Mouse (Mus musculus) forebrain, embryonic 11.5 days (tissue): ENCODE measurements around the gene Hck. TPM values are rescaled to one million over a fixed set of nuclear protein-coding genes. Genes with fewer than 3 reads are reported as not detected.
A peak's percentile ranks its signal among the peaks of the same experiment; 100 is the strongest.

Experiments used
- ATAC-seq: fragments of 200-750 bp; cut with Nextera tagmentation; replicated peaks from 2 replicates; pipeline ENCODE4 v1.8.0; 2017; ENCODE audit warnings: moderate TSS enrichment; ENCODE audit not compliant: low FRiP score
- DNase-seq: peaks from one replicate; pipeline ENCODE4 v3.0.0-alpha.2; 2017; ENCODE audit warnings: low spot score
- H3K27ac ChIP-seq: fragments of 300-500 bp; sonication (generic); 2 replicates; pipeline ENCODE4 v1.5.1; 2014; ENCODE audit warnings: low read depth, low read length
- H3K27me3 ChIP-seq: fragments of 300-500 bp; sonication (generic); 2 replicates; pipeline ENCODE4 v1.6.1; 2014; ENCODE audit warnings: mild to moderate bottlenecking, low read length, mixed read lengths; ENCODE audit not compliant: control insufficient read depth, insufficient read depth
- H3K36me3 ChIP-seq: fragments of 300-500 bp; sonication (generic); 2 replicates; pipeline ENCODE4 v1.6.1; 2014; ENCODE audit warnings: mild to moderate bottlenecking, low read length, moderate library complexity, mixed read lengths; ENCODE audit not compliant: control insufficient read depth, insufficient read depth
- H3K4me1 ChIP-seq: fragments of 300-500 bp; sonication (generic); replicated peaks from 2 replicates; pipeline ENCODE4 v1.6.1; 2014; ENCODE audit warnings: low read length, mixed read lengths; ENCODE audit not compliant: control insufficient read depth, insufficient read depth
- H3K4me2 ChIP-seq: fragments of 300-500 bp; sonication (generic); 2 replicates; pipeline ENCODE4 v1.6.1; 2014; ENCODE audit warnings: low read depth, mild to moderate bottlenecking, low read length, moderate library complexity, mixed read lengths; ENCODE audit not compliant: severe bottlenecking
- H3K4me3 ChIP-seq: fragments of 300-500 bp; sonication (generic); 2 replicates; pipeline ENCODE4 v1.5.1; 2014; ENCODE audit warnings: low read depth, low read length
- H3K9ac ChIP-seq: fragments of 300-500 bp; sonication (generic); 2 replicates; pipeline ENCODE4 v1.6.1; 2014; ENCODE audit warnings: low read length
- H3K9me3 ChIP-seq: fragments of 300-500 bp; sonication (generic); 2 replicates; pipeline ENCODE4 v1.6.1; 2016; ENCODE audit warnings: low read length, mixed read lengths; ENCODE audit not compliant: control insufficient read depth
- WGBS: fragments of 180-500 bp; shearing (Covaris S2); extraction: QIAGEN DNeasy Blood & Tissue Kit; methylation state at CpG from one replicate; pipeline ENCODE4 v1.1.7; 2014; 5-methylcytosine and 5-hydroxymethylcytosine counted together
- polyA plus RNA-seq: library from polyadenylated mRNA; unstranded; fragments of >200 nt; fragmentation: Nextera tagmentation; extraction: Ambion mirVana; gene quantifications from 2 replicates; pipeline ENCODE4 v1.2.1, GENCODE M21; 2014

Gene Hck
- polyA plus RNA-seq, 1 experiment from 2014 or later = 1.8 TPM

DNA sequence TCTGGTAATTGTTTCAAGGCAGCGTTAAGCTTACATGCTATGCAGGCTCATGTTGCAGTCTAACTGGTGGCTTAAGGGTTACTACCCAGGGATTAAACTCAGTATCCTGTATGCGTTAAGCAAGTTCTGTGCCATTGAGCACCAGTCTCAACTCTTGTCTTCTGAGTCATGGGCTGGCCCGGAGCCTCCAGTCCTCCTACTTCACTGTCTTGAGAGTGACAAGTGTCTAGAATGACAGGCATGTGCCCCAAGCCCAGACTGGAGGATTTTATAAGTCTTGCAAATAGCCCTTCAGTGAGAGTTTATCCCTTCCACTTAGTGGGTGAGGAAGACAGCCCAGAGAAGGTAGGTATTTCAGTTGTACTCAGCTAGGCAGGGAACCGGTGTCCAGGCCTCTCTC, 27.9 kb downstream of the Hck start:
- WGBS = 65% methylated on average over 4 of the region's 4 CpGs
- H3K36me3 ChIP-seq = no peaks in the 10 kb centered on the region
- H3K4me2 ChIP-seq = no peak overlapping the region
- DNase-seq (no peak), ATAC-seq (no peak)
- H3K9me3 ChIP-seq = no peaks in the 10 kb centered on the region
- no peak overlapping the region for H3K27ac ChIP-seq
- no peaks in the 10 kb centered on the region for H3K27me3 ChIP-seq
- no peaks in the 10 kb centered on the region for H3K4me1 ChIP-seq
- no peak overlapping the region for H3K4me3 ChIP-seq
- no peak overlapping the region for H3K9ac ChIP-seq

DNA sequence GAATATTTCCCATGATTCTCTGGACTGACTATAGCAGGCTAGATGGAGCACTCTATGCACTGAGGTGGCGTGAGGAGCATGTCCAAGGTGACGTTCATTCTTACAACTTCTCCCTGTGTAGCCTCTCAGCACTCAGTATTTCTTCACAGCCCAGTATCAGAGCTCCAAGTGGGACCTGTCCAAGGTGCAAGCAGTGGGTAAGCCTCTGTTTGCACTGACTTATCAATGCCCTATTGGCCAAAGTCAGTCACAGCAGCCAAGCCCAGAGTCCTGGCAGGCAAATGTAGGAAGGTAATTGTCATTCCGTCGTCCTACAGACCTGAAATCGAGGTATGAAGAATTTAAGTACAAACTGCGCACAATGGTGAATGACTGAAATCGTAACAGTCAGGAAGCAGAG, 30.9 kb downstream of the Hck start:
- Histone ChIP-seq H3K36me3 (no peaks in the 10 kb centered on the region), H3K4me1 (no peaks in the 10 kb centered on the region), H3K4me3 (no peak overlapping the region), H3K4me2 (no peak overlapping the region), H3K27me3 (no peaks in the 10 kb centered on the region), H3K9ac (no peak overlapping the region), H3K27ac (no peak overlapping the region), H3K9me3 (no peaks in the 10 kb centered on the region)
- no peak for DNase-seq
- WGBS = 85% methylated on average over 7 of the region's 7 CpGs
- no peak for ATAC-seq

DNA sequence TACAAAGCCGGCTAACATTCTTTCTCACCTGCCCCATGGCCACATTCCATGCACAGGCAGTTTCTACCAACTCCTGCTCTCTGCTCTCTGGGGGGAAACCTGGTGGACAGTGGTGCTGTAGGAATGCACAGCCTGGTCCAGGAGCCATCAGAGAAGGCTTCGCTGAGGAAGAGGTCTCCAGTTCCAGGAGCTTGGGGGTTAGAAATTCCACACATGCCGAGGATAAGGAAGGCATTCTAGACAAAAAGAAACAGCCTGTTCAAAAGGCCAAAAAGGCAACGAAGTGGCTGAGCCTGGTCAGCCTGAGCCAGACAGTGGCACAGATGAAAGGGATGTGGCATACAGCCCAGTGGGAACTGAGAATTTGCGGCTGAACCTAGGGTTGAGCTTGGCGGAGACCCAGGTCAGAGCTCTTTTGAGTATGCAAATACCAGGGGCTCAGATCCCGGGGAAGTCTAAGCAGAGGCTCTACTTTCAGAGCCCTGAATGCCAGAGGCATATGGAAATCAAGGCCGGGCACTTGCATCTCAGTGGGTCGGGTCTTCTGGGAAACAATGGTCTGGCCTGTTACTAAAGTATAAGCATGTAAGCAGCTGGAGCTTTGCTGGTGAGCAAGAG, 31.8 kb downstream of the Hck start:
- DNase-seq = no peak
- no peaks in the 10 kb centered on the region for H3K27me3 ChIP-seq
- no peak overlapping the region for H3K4me3 ChIP-seq
- no peak for ATAC-seq
- H3K9ac ChIP-seq = no peak overlapping the region
- no peak overlapping the region for H3K4me2 ChIP-seq
- H3K36me3 ChIP-seq = no peaks in the 10 kb centered on the region
- no peak overlapping the region for H3K27ac ChIP-seq
- H3K4me1 ChIP-seq = no peaks in the 10 kb centered on the region
- H3K9me3 ChIP-seq = no peaks in the 10 kb centered on the region
- 15% methylated on average over 9 of the region's 9 CpGs for WGBS

DNA sequence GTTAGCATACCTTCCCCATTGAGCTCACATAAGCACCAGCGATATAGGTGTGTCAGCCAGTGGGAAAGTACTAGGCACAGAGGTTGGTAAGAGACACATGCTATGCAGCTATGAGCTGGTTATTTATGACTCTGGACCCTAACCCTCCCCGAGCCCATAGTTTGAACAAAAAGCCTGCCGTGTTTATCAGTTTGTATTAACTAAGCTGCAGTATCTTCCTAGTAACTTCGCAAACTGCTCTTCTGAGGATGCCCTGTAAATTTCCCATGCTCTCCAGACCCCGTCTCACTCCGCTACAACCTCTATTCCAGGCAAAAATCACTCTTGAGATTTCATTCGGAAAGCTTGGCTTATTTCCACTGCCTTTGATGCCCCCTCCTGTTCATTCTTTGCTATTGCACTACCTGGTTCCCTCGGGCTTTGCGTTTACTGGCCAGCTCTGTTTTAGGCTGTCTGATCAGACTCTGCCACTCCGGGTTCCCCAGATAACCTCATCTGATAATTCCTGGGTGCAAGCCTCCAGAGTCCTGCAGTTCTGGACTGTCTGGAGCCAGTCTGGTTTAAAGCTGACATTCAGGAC, 34.4 kb downstream of the Hck start:
- 32% methylated on average over 10 of the region's 10 CpGs for WGBS
- H3K27ac ChIP-seq = no peak overlapping the region
- DNase-seq (peak; percentile 62), ATAC-seq (no peak)
- no peaks in the 10 kb centered on the region for H3K4me1 ChIP-seq
- no peaks in the 10 kb centered on the region for H3K27me3 ChIP-seq
- no peaks in the 10 kb centered on the region for H3K36me3 ChIP-seq
- H3K9ac ChIP-seq = no peak overlapping the region
- H3K4me2 ChIP-seq = no peak overlapping the region
- no peak overlapping the region for H3K4me3 ChIP-seq
- no peaks in the 10 kb centered on the region for H3K9me3 ChIP-seq

DNA sequence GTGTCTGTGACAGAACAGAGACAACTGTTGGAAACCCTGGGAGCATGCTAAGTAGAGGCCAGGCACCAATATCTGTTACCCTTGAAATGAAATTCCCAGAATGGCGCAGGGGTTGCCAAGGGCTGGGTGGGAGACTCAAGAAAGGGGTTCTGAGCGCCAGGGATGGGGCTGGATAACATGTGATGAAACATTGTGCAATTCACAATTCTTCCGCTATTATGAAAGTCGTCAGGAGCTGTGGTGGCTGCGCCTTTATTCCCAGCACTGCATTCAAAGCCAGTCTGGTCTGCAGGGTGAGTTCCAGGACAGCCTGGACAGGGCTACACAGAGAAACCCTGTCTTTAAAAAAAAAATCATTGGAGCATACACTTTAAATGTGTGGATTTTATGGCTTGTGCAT, 37.1 kb downstream of the Hck start:
- Histone ChIP-seq H3K9me3 (no peaks in the 10 kb centered on the region), H3K4me2 (no peak overlapping the region), H3K4me1 (no peaks in the 10 kb centered on the region), H3K27me3 (no peaks in the 10 kb centered on the region), H3K4me3 (no peak overlapping the region), H3K27ac (no peak overlapping the region), H3K36me3 (no peaks in the 10 kb centered on the region), H3K9ac (no peak overlapping the region)
- 83% methylated on average over 5 of the region's 5 CpGs for WGBS
- DNase-seq (no peak), ATAC-seq (no peak)

DNA sequence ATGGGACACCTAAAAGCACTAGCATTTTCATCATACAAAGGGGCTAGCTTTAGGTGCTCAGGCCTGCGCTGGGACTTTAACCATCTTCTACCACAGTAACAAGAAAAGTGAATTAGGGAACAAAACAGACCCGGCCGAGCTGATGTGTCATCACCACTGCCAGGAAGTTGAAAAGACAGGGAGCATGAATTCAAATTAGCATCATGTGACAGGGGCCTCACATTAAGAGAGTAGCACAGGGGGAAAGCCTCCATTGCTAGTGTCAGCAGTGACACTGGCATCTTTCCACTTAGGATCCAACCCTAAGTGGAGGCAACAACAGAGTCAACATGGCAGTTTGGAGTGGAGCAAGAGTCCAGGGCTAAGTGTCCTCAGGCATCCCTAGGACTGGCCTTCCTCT, 39.0 kb downstream of the Hck start:
- no peaks in the 10 kb centered on the region for H3K36me3 ChIP-seq
- no peak overlapping the region for H3K9ac ChIP-seq
- no peak overlapping the region for H3K4me2 ChIP-seq
- no peak overlapping the region for H3K4me3 ChIP-seq
- H3K27ac ChIP-seq = no peak overlapping the region
- H3K27me3 ChIP-seq = no peaks in the 10 kb centered on the region
- H3K9me3 ChIP-seq = no peaks in the 10 kb centered on the region
- WGBS = 81% methylated on average over 3 of the region's 3 CpGs
- no peak for ATAC-seq
- no peaks in the 10 kb centered on the region for H3K4me1 ChIP-seq
- no peak for DNase-seq

DNA sequence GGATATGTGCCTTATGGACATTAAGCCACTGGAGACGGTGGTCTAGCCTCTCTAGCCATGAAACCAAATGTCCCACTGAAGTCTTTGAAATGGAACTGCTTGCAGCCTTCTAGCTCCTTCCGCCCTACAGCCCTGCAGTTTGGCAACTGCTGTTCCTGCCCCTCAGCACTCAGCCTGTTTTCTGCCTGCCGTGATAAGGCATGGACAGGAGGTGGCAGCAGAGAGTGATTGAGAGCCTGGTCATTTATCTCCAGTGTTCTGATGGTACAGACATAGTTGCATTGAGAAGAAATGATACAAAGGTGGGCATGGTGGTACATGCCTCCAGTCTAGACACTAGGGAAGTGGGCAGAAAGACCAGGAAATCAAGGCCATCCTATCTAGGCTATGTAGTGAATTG, 39.4 kb downstream of the Hck start:
- H3K27me3 ChIP-seq = no peaks in the 10 kb centered on the region
- no peak overlapping the region for H3K4me3 ChIP-seq
- no peaks in the 10 kb centered on the region for H3K4me1 ChIP-seq
- no peaks in the 10 kb centered on the region for H3K9me3 ChIP-seq
- WGBS = 22% methylated on average over 3 of the region's 3 CpGs
- no peak overlapping the region for H3K4me2 ChIP-seq
- no peak overlapping the region for H3K27ac ChIP-seq
- DNase-seq (peak; percentile 83), ATAC-seq (no peak)
- no peak overlapping the region for H3K9ac ChIP-seq
- no peaks in the 10 kb centered on the region for H3K36me3 ChIP-seq

DNA sequence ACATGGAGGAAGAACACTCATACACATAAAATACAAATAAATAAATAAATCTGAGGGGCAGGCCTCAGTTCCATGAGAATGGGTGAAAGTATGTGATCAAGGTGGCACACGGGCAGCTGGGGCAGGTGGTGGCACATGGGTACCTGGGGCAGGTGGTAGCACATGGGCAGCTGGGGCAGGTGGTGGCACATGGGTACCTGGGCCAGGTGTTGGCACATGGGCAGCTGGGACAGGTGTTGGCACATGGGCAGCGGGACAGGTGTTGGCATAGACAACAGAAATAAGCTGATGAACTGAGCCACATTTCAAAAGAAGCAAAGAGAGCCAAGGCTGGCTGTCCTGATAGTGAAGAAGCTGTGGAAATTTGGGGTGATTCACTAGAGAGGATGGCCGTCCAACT, 41.5 kb downstream of the Hck start:
- Histone ChIP-seq H3K9me3 (no peaks in the 10 kb centered on the region), H3K4me2 (no peak overlapping the region), H3K4me3 (no peak overlapping the region), H3K9ac (no peak overlapping the region), H3K27me3 (no peaks in the 10 kb centered on the region), H3K27ac (no peak overlapping the region), H3K4me1 (no peaks in the 10 kb centered on the region), H3K36me3 (no peaks in the 10 kb centered on the region)
- whole genome bisulfite sequencing = 81% methylated on average over 3 of the region's 3 CpGs
- no peak for ATAC-seq
- DNase-seq = no peak

DNA sequence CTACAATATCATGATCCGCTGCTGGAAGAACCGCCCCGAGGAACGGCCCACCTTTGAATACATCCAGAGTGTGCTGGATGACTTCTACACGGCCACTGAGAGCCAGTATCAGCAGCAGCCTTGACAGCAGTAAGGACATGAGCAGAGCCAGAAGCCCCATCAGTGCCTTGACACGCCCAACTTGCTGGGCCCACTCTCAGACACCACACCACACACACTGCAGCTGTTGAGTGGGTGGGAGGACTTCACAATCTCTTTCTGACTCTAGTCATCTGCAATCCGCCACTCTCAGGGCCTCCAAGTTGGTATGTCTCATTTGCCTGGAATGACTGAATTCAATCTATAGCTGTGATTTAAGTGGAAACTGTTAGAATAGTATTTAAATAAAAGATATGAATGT, 42.8 kb downstream of the Hck start:
- Histone ChIP-seq H3K9ac (no peak overlapping the region), H3K4me3 (no peak overlapping the region), H3K9me3 (no peaks in the 10 kb centered on the region), H3K36me3 (no peaks in the 10 kb centered on the region), H3K4me1 (no peaks in the 10 kb centered on the region), H3K27ac (no peak overlapping the region), H3K27me3 (no peaks in the 10 kb centered on the region), H3K4me2 (no peak overlapping the region)
- WGBS = 86% methylated on average over 7 of the region's 7 CpGs
- DNase-seq (no peak), ATAC-seq (no peak)
